Mouse (Mus musculus) forebrain, embryonic 15.5 days (tissue): ENCODE data around the gene Hmgcr. TPM values are rescaled to one million over a fixed set of nuclear protein-coding genes. Genes with fewer than 3 reads are reported as not detected.

ENCODE experiments used
- ATAC-seq: fragments of 200-750 bp; cut with Nextera tagmentation; replicated peaks from 2 replicates; pipeline ENCODE4 v1.8.0; 2017; ENCODE audit warnings: mild to moderate bottlenecking, moderate TSS enrichment, moderate library complexity
- H3K27ac ChIP-seq: fragments of 300-500 bp; sonication (generic); replicated peaks from 2 replicates; pipeline ENCODE4 v1.5.1; 2015; ENCODE audit warnings: mild to moderate bottlenecking, inconsistent platforms
- H3K27me3 ChIP-seq: fragments of 300-500 bp; sonication (generic); 2 replicates; pipeline ENCODE4 v1.6.1; 2015; ENCODE audit warnings: inconsistent platforms
- H3K36me3 ChIP-seq: fragments of 300-500 bp; sonication (generic); 2 replicates; pipeline ENCODE4 v1.6.1; 2015; ENCODE audit warnings: mild to moderate bottlenecking, inconsistent platforms
- H3K4me1 ChIP-seq: fragments of 300-500 bp; sonication (generic); 2 replicates; pipeline ENCODE4 v1.6.1; 2015; ENCODE audit warnings: inconsistent platforms
- H3K4me2 ChIP-seq: fragments of 300-500 bp; sonication (generic); replicated peaks from 2 replicates; pipeline ENCODE4 v1.6.1; 2015; ENCODE audit warnings: mild to moderate bottlenecking, inconsistent platforms
- H3K4me3 ChIP-seq: fragments of 300-500 bp; sonication (generic); 2 replicates; pipeline ENCODE4 v1.5.1; 2015; ENCODE audit warnings: mild to moderate bottlenecking, inconsistent platforms
- H3K9ac ChIP-seq: fragments of 300-500 bp; sonication (generic); replicated peaks from 2 replicates; pipeline ENCODE4 v1.6.1; 2015; ENCODE audit warnings: mild to moderate bottlenecking, inconsistent platforms
- H3K9me3 ChIP-seq: fragments of 300-500 bp; sonication (generic); 2 replicates; pipeline ENCODE4 v1.6.1; 2016; ENCODE audit warnings: inconsistent platforms
- WGBS: fragments of 180-500 bp; shearing (Covaris S2); methylation state at CpG from one replicate; pipeline ENCODE4 v1.1.7; 2015; ENCODE audit warnings: mixed read lengths; 5-methylcytosine and 5-hydroxymethylcytosine counted together
- polyA plus RNA-seq: library from polyadenylated mRNA; unstranded; fragments of >200 nt; fragmentation: Nextera tagmentation; extraction: Ambion mirVana; gene quantifications from 2 replicates; pipeline ENCODE4 v1.2.1, GENCODE M21; 2015

Hmgcr gene
- polyA plus RNA-seq = 170 and 183 TPM in 2 replicates

- peak within 1 kb of the TSS; percentile 92 for H3K9ac ChIP-seq
- under 1% methylated on average over 70 of the region's 70 CpGs for WGBS
- H3K4me2 ChIP-seq = peak within 1 kb of the TSS; percentile 79
- H3K27me3 ChIP-seq = no peaks in the 10 kb centered on the region
- peak within 1 kb of the TSS; percentile 76 for H3K4me3 ChIP-seq
- peak within 1 kb of the TSS; percentile 95 for H3K27ac ChIP-seq
- peak; percentile 100 for ATAC-seq
- H3K4me1 ChIP-seq = peaks cover 41% of the 10 kb centered on the region
- H3K36me3 ChIP-seq = peaks cover 10% of the 10 kb centered on the region
- no peaks in the 10 kb centered on the region for H3K9me3 ChIP-seq
These were observed at the start of gene Hmgcr for GRCm38 (mm10) chr13:96670406-96671077. TSS of gene Hmgcr (minus strand) at chr13:96670936.

- Histone ChIP-seq H3K27me3 (no peaks in the 10 kb centered on the region), H3K4me2 (no peak overlapping the region), H3K9ac (no peak overlapping the region), H3K4me3 (no peak overlapping the region), H3K4me1 (no peaks in the 10 kb centered on the region), H3K36me3 (no peaks in the 10 kb centered on the region), H3K9me3 (no peaks in the 10 kb centered on the region), H3K27ac (no peak overlapping the region)
- 88% methylated on average over 2 of the region's 2 CpGs for WGBS
- no peak for ATAC-seq
These were observed 49.3 kb upstream of the Hmgcr start for GRCm38 (mm10) chr13:96720003-96720402.

GRCm38 (mm10) chr13:96717821-96718220, 47.1 kb upstream of the Hmgcr start:
- no peaks in the 10 kb centered on the region for H3K27me3 ChIP-seq
- 66% methylated on average over 1 of the region's 1 CpGs for WGBS
- H3K4me1 ChIP-seq = no peaks in the 10 kb centered on the region
- H3K27ac ChIP-seq = no peak overlapping the region
- H3K4me2 ChIP-seq = no peak overlapping the region
- no peaks in the 10 kb centered on the region for H3K36me3 ChIP-seq
- no peak for ATAC-seq
- no peak overlapping the region for H3K4me3 ChIP-seq
- no peaks in the 10 kb centered on the region for H3K9me3 ChIP-seq
- H3K9ac ChIP-seq = no peak overlapping the region

GRCm38 (mm10) chr13:96716311-96716710, 45.6 kb upstream of the Hmgcr start:
- H3K27me3 ChIP-seq = no peaks in the 10 kb centered on the region
- H3K4me1 ChIP-seq = no peaks in the 10 kb centered on the region
- WGBS = 96% methylated on average over 2 of the region's 2 CpGs
- H3K27ac ChIP-seq = no peak overlapping the region
- H3K36me3 ChIP-seq = no peaks in the 10 kb centered on the region
- no peak overlapping the region for H3K4me3 ChIP-seq
- no peak overlapping the region for H3K4me2 ChIP-seq
- H3K9me3 ChIP-seq = no peaks in the 10 kb centered on the region
- H3K9ac ChIP-seq = no peak overlapping the region
- no peak for ATAC-seq

GRCm38 (mm10) chr13:96709269-96710233, 38.8 kb upstream of the Hmgcr start:
- no peaks in the 10 kb centered on the region for H3K4me1 ChIP-seq
- no peaks in the 10 kb centered on the region for H3K36me3 ChIP-seq
- no peak overlapping the region for H3K9ac ChIP-seq
- H3K9me3 ChIP-seq = no peaks in the 10 kb centered on the region
- 84% methylated on average over 8 of the region's 8 CpGs for WGBS
- no peak overlapping the region for H3K4me2 ChIP-seq
- no peak overlapping the region for H3K27ac ChIP-seq
- H3K27me3 ChIP-seq = no peaks in the 10 kb centered on the region
- H3K4me3 ChIP-seq = no peak overlapping the region
- ATAC-seq = no peak

- Histone ChIP-seq H3K36me3 (no peaks in the 10 kb centered on the region), H3K4me2 (no peak overlapping the region), H3K9me3 (no peaks in the 10 kb centered on the region), H3K4me1 (no peaks in the 10 kb centered on the region), H3K27ac (no peak overlapping the region), H3K9ac (no peak overlapping the region), H3K27me3 (no peaks in the 10 kb centered on the region), H3K4me3 (no peak overlapping the region)
- 78% methylated on average over 9 of the region's 9 CpGs for WGBS
- no peak for ATAC-seq
These were observed 32.0 kb upstream of the Hmgcr start for GRCm38 (mm10) chr13:96702567-96703278.

GRCm38 (mm10) chr13:96697805-96698586, 27.3 kb upstream of the Hmgcr start:
- Histone ChIP-seq H3K36me3 (no peaks in the 10 kb centered on the region), H3K27me3 (no peaks in the 10 kb centered on the region), H3K27ac (no peak overlapping the region), H3K4me2 (no peak overlapping the region), H3K4me1 (no peaks in the 10 kb centered on the region), H3K9me3 (no peaks in the 10 kb centered on the region), H3K4me3 (no peak overlapping the region), H3K9ac (no peak overlapping the region)
- WGBS = 83% methylated on average over 8 of the region's 8 CpGs
- no peak for ATAC-seq

- no peak for ATAC-seq
- Histone ChIP-seq H3K4me2 (no peak overlapping the region), H3K27ac (no peak overlapping the region), H3K4me1 (no peaks in the 10 kb centered on the region), H3K4me3 (no peak overlapping the region), H3K9me3 (no peaks in the 10 kb centered on the region), H3K9ac (no peak overlapping the region), H3K27me3 (no peaks in the 10 kb centered on the region), H3K36me3 (no peaks in the 10 kb centered on the region)
- 84% methylated on average over 2 of the region's 2 CpGs for WGBS
These were observed 24.7 kb upstream of the Hmgcr start for GRCm38 (mm10) chr13:96695428-96695827.

GRCm38 (mm10) chr13:96689901-96690300, 19.2 kb upstream of the Hmgcr start:
- Histone ChIP-seq H3K36me3 (no peaks in the 10 kb centered on the region), H3K4me2 (no peak overlapping the region), H3K27me3 (no peaks in the 10 kb centered on the region), H3K9me3 (no peaks in the 10 kb centered on the region), H3K9ac (no peak overlapping the region), H3K4me1 (no peaks in the 10 kb centered on the region), H3K4me3 (no peak overlapping the region), H3K27ac (no peak overlapping the region)
- 91% methylated on average over 5 of the region's 5 CpGs for WGBS
- ATAC-seq = no peak

- 90% methylated on average over 9 of the region's 9 CpGs for WGBS
- Histone ChIP-seq H3K4me2 (no peak overlapping the region), H3K27ac (no peak overlapping the region), H3K4me1 (no peaks in the 10 kb centered on the region), H3K4me3 (no peak overlapping the region), H3K9ac (no peak overlapping the region), H3K9me3 (no peaks in the 10 kb centered on the region), H3K36me3 (no peaks in the 10 kb centered on the region), H3K27me3 (no peaks in the 10 kb centered on the region)
- no peak for ATAC-seq
These were observed 16.5 kb upstream of the Hmgcr start for GRCm38 (mm10) chr13:96687261-96687660.

GRCm38 (mm10) chr13:96684779-96685178, 14.0 kb upstream of the Hmgcr start:
- Histone ChIP-seq H3K4me2 (no peak overlapping the region), H3K27me3 (no peaks in the 10 kb centered on the region), H3K36me3 (no peaks in the 10 kb centered on the region), H3K4me1 (no peaks in the 10 kb centered on the region), H3K9me3 (no peaks in the 10 kb centered on the region), H3K4me3 (no peak overlapping the region), H3K27ac (no peak overlapping the region), H3K9ac (no peak overlapping the region)
- no peak for ATAC-seq
- WGBS = 87% methylated on average over 5 of the region's 5 CpGs
